Mouse (Mus musculus) midbrain, embryonic 13.5 days (tissue): Measurements from ENCODE around the gene Sdccag8. TPM values are rescaled to one million over a fixed set of nuclear protein-coding genes. Genes with fewer than 3 reads are reported as not detected.

ENCODE experiments used
- ATAC-seq: fragments of 200-750 bp; cut with Nextera tagmentation; 2 replicates; pipeline ENCODE4 v1.8.0; 2017; ENCODE audit warnings: mild to moderate bottlenecking, moderate TSS enrichment, moderate library complexity
- H3K27ac ChIP-seq: fragments of 300-500 bp; sonication (generic); 2 replicates; pipeline ENCODE4 v1.5.1; 2015; ENCODE audit warnings: inconsistent platforms, mild to moderate bottlenecking, moderate library complexity
- H3K27me3 ChIP-seq: fragments of 300-500 bp; sonication (generic); 2 replicates; pipeline ENCODE4 v1.6.1; 2015; ENCODE audit warnings: mild to moderate bottlenecking, inconsistent platforms
- H3K36me3 ChIP-seq: fragments of 300-500 bp; sonication (generic); 2 replicates; pipeline ENCODE4 v1.6.1; 2015; ENCODE audit warnings: mild to moderate bottlenecking, inconsistent platforms
- H3K4me1 ChIP-seq: fragments of 300-500 bp; sonication (generic); replicated peaks from 2 replicates; pipeline ENCODE4 v1.6.1; 2015; ENCODE audit warnings: inconsistent platforms
- H3K4me2 ChIP-seq: fragments of 300-500 bp; sonication (generic); replicated peaks from 2 replicates; pipeline ENCODE4 v1.6.1; 2015; ENCODE audit warnings: moderate library complexity, mild to moderate bottlenecking, inconsistent platforms
- H3K4me3 ChIP-seq: fragments of 300-500 bp; sonication (generic); replicated peaks from 2 replicates; pipeline ENCODE4 v1.5.1; 2015; ENCODE audit warnings: mild to moderate bottlenecking, inconsistent platforms
- H3K9ac ChIP-seq: fragments of 300-500 bp; sonication (generic); replicated peaks from 2 replicates; pipeline ENCODE4 v1.6.1; 2015; ENCODE audit warnings: mild to moderate bottlenecking, inconsistent platforms
- H3K9me3 ChIP-seq: fragments of 300-500 bp; sonication (generic); 2 replicates; pipeline ENCODE4 v1.6.1; 2016; ENCODE audit warnings: mild to moderate bottlenecking, inconsistent platforms
- WGBS: fragments of 180-500 bp; shearing (Covaris S2); methylation state at CpG from one replicate; pipeline ENCODE4 v1.1.7; 2015; 5-methylcytosine and 5-hydroxymethylcytosine counted together
- polyA plus RNA-seq: library from polyadenylated mRNA; unstranded; fragments of >200 nt; fragmentation: Nextera tagmentation; extraction: Ambion mirVana; gene quantifications from 2 replicates; pipeline ENCODE4 v1.2.1, GENCODE M21; 2015

The Sdccag8 gene
- polyA plus RNA-seq, 1 experiment from 2014 or later = 24.2 TPM

DNA sequence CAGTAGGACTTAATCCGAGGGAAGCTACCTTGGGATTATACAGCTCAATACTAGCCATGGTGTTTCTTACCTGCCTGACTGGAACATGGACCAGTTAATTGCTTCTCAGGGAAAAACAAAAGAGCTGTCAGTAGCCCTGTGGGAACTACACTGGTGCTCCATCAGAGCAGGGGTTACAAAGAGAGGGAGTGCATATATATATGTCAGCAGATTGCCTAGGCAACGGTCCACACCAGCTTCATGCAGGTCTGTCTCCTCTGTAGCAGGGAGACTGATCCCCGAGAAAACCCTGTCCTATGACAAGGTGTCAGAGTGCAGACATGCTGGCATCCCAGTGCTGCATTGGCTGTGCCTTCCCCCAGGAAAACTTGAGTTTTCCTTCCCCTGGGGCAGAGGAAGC lies 195.6 kb downstream of the Sdccag8 start:
- Histone ChIP-seq H3K27me3 (no peaks in the 10 kb centered on the region), H3K9ac (0 out of 2 replicates have a peak overlapping the region, but pooled peaks have one; percentile 33), H3K36me3 (no peaks in the 10 kb centered on the region), H3K4me3 (no peak overlapping the region), H3K27ac (peak overlapping the region; percentile 82), H3K4me1 (peaks cover 62% of the 10 kb centered on the region), H3K9me3 (no peaks in the 10 kb centered on the region), H3K4me2 (no peak overlapping the region)
- 20% methylated on average over 3 of the region's 3 CpGs for WGBS
- ATAC-seq = peak; percentile 48; the same call in 1 of the 2 replicates

DNA sequence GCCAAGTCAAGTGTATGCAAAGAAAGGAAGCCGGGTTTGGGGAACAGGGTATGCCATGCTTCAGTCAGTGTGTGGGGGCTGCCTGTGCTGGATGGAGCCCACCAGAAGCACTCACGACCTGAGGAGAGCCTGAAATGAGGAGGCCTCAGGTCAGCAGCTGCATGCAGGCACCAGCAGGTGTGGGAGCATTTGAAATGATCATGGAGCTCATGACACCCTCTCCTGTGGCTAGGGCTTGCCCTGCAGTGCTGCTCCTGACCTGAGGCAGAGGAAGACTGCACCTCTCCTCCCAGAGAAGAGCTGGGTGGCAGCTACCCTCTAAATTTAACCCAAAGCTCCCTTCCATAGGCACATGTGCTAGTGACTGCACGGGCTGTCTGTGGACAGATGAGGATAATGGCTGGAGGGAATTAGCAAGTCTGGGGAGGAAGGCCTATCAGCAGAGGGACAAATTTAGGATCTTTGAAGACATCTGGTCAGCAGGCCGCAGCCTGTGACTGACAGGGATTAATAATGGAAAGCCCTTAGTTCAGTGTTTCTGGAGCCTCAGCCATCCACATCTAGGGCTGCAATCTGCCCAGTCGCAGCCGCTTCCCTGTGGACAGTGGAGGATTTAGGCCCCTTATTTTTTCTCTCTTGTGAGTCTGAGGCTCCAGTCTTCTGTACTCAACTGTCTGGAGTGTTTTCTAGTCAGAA lies 196.3 kb downstream of the Sdccag8 start:
- Histone ChIP-seq H3K9me3 (no peaks in the 10 kb centered on the region), H3K9ac (0 out of 2 replicates have a peak overlapping the region, but pooled peaks have one; percentile 33), H3K4me3 (no peak overlapping the region), H3K4me1 (peaks cover 66% of the 10 kb centered on the region), H3K36me3 (no peaks in the 10 kb centered on the region), H3K27me3 (no peaks in the 10 kb centered on the region), H3K27ac (peak overlapping the region; percentile 82), H3K4me2 (no peak overlapping the region)
- WGBS = 28% methylated on average over 6 of the region's 6 CpGs
- ATAC-seq = peak; percentile 28

DNA sequence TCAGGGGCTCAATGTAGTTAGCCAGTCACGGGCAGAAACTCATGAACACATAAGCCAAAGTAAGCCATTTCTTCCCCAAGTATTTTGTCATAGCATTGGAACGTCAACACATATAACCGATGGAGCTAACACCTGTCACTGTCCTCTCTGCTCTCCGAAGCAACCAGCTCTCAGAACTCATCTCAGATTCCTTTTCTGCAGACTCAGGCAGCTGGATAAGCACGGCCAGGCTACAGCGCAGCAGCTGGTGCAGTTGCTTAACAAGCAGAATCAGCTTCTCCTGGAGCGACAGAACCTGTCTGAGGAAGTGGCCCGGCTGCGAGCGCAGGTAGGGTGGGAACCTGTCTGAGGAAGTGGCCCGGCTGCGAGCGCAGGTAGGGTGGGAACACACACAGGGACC lies 197.2 kb downstream of the Sdccag8 start:
- no peak for ATAC-seq
- Histone ChIP-seq H3K9ac (no peak overlapping the region), H3K36me3 (no peaks in the 10 kb centered on the region), H3K4me2 (no peak overlapping the region), H3K27ac (peak overlapping the region; percentile 82), H3K4me1 (peaks cover 75% of the 10 kb centered on the region), H3K9me3 (no peaks in the 10 kb centered on the region), H3K4me3 (no peak overlapping the region), H3K27me3 (no peaks in the 10 kb centered on the region)
- 84% methylated on average over 13 of the region's 13 CpGs for whole genome bisulfite sequencing

DNA sequence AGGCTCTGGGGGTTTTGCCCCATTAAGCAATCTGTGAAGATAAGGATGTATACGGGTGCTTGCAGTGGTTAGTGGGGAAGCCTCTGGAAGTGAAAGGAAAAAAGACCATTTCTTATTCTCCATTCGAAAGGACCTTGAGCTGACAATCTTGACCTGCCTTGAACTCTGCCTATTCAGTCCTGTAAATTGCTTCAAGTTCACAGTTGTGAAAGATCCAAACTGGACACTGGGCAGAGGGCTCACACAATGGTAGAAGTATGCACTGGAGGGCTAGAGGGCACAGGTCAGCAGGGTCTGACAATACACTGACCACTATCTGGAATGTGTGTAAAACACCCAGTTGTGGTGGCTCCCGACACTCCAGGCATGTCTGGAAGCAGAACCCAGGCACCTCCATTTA lies 198.3 kb downstream of the Sdccag8 start:
- Histone ChIP-seq H3K9me3 (no peaks in the 10 kb centered on the region), H3K27ac (no peak overlapping the region), H3K4me1 (peaks cover 72% of the 10 kb centered on the region), H3K9ac (no peak overlapping the region), H3K4me3 (no peak overlapping the region), H3K4me2 (no peak overlapping the region), H3K36me3 (no peaks in the 10 kb centered on the region), H3K27me3 (no peaks in the 10 kb centered on the region)
- no peak for ATAC-seq
- 54% methylated on average over 3 of the region's 3 CpGs for WGBS

DNA sequence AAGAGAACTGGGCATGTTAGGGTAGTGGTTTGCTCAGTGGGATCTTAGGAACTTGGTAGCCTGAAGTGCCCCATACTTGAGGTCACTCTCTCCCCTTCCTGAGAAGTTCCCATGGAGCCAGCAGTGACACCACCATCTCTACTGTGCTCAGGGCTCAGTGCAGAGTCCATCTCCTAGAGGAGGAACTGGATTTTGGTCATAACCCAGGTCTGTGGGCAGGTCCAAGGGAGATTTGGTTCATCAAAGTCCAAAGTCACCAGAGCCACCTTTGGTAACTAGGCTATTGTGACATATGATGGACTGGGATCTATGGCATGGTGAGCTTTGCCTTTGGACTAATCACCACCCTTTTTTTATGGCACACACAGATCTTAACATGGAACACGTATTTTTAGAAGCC lies 198.9 kb downstream of the Sdccag8 start:
- Histone ChIP-seq H3K9ac (no peak overlapping the region), H3K4me3 (no peak overlapping the region), H3K9me3 (no peaks in the 10 kb centered on the region), H3K27ac (no peak overlapping the region), H3K4me2 (no peak overlapping the region), H3K36me3 (no peaks in the 10 kb centered on the region), H3K27me3 (no peaks in the 10 kb centered on the region), H3K4me1 (peaks cover 70% of the 10 kb centered on the region)
- ATAC-seq = no peak
- WGBS = 93% methylated on average over 1 of the region's 1 CpGs

DNA sequence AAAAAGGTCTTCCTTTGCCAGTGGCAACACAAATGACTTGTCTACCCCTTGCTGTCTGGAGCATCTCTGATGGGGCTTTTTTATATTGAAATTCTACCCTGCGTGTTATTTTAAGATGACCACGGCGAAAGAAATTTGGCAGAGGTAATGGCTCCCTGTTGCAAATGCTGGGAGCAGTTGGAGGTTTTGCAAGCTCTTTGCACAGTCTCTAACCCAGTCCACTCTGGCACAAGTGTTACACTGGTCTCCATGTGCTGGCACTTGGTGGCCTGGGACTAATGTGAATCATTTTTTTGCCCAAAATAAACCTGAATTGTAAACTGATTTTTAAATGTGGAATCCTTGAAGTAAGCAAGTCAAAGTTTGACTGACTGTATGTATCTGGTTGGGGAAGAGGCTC lies 199.3 kb downstream of the Sdccag8 start:
- peak overlapping the region; percentile 65; the same call in 1 of the 2 replicates for H3K27ac ChIP-seq
- H3K4me2 ChIP-seq = no peak overlapping the region
- no peak overlapping the region for H3K4me3 ChIP-seq
- H3K9me3 ChIP-seq = no peaks in the 10 kb centered on the region
- no peak overlapping the region for H3K9ac ChIP-seq
- H3K36me3 ChIP-seq = no peaks in the 10 kb centered on the region
- ATAC-seq = no peak
- 87% methylated on average over 3 of the region's 3 CpGs for WGBS
- H3K27me3 ChIP-seq = no peaks in the 10 kb centered on the region
- H3K4me1 ChIP-seq = peaks cover 65% of the 10 kb centered on the region

DNA sequence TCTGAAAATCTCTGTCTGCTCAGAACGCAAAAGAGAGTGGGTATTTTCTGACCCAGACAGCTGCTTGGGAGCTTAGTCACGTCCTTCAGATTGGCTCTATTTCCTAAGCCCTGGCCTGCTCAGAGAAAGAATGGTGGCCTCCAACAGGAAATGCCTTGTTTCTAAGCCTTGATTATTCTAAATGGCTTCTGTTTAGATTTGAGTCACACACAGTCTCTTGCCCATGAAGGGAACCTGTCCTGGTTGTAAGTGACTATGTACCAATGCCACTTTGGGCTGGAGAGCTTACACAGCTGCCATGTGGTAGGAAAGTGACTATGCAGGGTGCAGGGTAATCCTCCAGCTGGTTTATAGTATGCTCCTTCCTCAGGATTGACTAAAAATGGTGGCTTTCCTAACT lies 199.9 kb downstream of the Sdccag8 start:
- WGBS = 20% methylated on average over 2 of the region's 2 CpGs
- no peak overlapping the region for H3K4me2 ChIP-seq
- ATAC-seq = peak; percentile 27
- no peaks in the 10 kb centered on the region for H3K36me3 ChIP-seq
- peak overlapping the region; percentile 65 for H3K27ac ChIP-seq
- H3K9ac ChIP-seq = no peak overlapping the region
- no peaks in the 10 kb centered on the region for H3K9me3 ChIP-seq
- H3K4me3 ChIP-seq = no peak overlapping the region
- no peaks in the 10 kb centered on the region for H3K27me3 ChIP-seq
- H3K4me1 ChIP-seq = peaks cover 62% of the 10 kb centered on the region

DNA sequence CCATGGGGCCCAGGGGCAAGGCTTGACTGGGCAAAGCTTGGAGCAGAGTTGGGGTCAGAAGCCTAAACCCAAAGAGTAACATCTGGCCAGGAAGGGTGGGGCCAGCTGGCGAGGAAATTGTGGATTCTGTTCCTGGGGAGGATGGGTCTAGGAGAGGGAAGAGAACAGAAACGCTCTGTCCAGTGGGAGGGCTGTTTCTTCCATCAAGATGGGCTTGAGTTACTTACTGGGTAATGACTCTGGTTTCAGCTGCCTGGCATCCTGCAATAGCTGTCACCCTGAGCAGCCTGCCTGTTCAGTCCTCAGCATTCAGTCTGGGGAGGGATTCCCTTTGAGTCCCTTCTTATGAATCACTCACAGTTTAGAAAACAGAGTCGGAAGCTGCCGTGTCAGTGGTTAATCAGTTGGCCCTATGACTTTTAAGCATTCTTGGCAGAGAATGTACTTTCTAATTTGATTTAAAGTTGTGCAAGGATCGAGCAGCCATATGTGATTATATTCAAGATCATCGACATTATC lies 200.5 kb downstream of the Sdccag8 start:
- WGBS = 51% methylated on average over 6 of the region's 6 CpGs
- no peak for ATAC-seq

DNA sequence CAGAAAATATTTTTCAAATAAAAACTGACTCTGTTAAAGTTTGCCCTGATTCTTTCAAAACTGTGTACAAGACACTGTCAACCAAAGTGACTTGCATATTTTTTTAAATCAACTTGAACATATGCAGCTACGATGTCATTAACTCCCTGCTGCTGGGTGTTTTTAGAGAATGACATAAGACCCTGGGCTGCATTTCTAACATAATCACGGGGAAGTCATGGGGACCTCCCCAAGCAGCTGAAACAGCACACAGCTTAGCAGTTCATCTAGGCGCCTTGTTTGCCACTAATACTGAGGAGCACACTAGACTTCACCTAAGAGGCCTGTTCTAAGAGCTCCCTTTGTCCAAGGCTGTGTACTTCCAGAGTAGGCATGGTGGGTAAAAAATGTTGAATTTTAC lies 201.5 kb downstream of the Sdccag8 start:
- no peak for ATAC-seq
- no peak overlapping the region for H3K4me2 ChIP-seq
- 33% methylated on average over 3 of the region's 3 CpGs for WGBS
- peak overlapping the region; percentile 56; the same call in 1 of the 2 replicates for H3K27ac ChIP-seq
- peaks cover 46% of the 10 kb centered on the region for H3K4me1 ChIP-seq
- H3K4me3 ChIP-seq = no peak overlapping the region
- H3K9ac ChIP-seq = no peak overlapping the region
- H3K36me3 ChIP-seq = no peaks in the 10 kb centered on the region
- no peaks in the 10 kb centered on the region for H3K27me3 ChIP-seq
- H3K9me3 ChIP-seq = no peaks in the 10 kb centered on the region

More for the DNA sequence above, 200.5 kb downstream of the Sdccag8 start:
- Histone ChIP-seq H3K9ac (no peak overlapping the region), H3K27ac (peak overlapping the region; percentile 65), H3K27me3 (no peaks in the 10 kb centered on the region), H3K9me3 (no peaks in the 10 kb centered on the region), H3K36me3 (no peaks in the 10 kb centered on the region), H3K4me2 (no peak overlapping the region), H3K4me3 (no peak overlapping the region), H3K4me1 (peaks cover 56% of the 10 kb centered on the region)

DNA sequence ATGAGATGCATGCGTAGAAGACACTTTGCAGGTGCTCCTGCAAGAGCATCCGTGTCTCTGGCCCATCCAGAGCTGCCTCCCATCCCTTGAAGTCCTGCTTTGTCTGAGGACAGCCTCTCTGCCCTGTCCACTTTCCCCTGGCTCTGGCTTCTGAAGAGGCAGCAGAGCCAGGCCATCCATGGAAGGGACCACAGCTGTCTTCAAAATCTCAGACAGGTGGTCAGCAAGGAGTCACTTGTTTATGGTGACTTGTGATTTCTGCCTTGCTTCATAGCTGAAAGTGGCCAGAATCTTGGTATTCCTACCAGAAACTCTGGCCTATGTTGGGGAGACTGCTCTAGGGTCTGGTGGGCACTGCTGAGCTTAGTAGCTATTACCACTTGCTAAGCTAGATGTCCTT lies 202.3 kb downstream of the Sdccag8 start:
- H3K4me3 ChIP-seq = no peak overlapping the region
- H3K4me1 ChIP-seq = peaks cover 38% of the 10 kb centered on the region
- no peaks in the 10 kb centered on the region for H3K9me3 ChIP-seq
- H3K36me3 ChIP-seq = no peaks in the 10 kb centered on the region
- WGBS = 98% methylated on average over 2 of the region's 2 CpGs
- no peak for ATAC-seq
- no peaks in the 10 kb centered on the region for H3K27me3 ChIP-seq
- H3K27ac ChIP-seq = no peak overlapping the region
- no peak overlapping the region for H3K4me2 ChIP-seq
- H3K9ac ChIP-seq = no peak overlapping the region

DNA sequence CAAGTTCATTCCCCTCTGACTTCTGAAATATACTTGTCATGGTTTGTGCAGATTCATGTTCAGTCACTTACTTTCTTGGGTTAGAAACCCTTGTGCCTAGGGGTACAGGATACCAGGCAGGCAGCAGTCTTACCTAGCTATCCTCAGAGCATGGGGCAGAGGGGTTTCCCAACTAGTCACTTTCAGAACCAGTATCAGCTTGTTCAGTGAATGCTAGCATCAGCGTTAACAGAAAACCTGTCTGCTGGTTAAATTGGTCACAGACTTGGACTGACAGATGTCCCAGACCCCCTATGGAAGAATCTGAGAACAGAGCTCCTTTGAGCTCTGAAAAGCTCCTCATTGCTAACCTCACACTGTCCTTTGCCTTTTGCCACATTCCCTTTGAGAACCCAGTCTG lies 204.3 kb downstream of the Sdccag8 start:
- Histone ChIP-seq H3K4me3 (no peak overlapping the region), H3K4me2 (no peak overlapping the region), H3K27ac (no peak overlapping the region), H3K27me3 (no peaks in the 10 kb centered on the region), H3K4me1 (peaks cover 28% of the 10 kb centered on the region), H3K9me3 (no peaks in the 10 kb centered on the region), H3K36me3 (peaks cover 15% of the 10 kb centered on the region), H3K9ac (no peak overlapping the region)
- 83% methylated on average over 1 of the region's 1 CpGs for WGBS
- ATAC-seq = no peak

DNA sequence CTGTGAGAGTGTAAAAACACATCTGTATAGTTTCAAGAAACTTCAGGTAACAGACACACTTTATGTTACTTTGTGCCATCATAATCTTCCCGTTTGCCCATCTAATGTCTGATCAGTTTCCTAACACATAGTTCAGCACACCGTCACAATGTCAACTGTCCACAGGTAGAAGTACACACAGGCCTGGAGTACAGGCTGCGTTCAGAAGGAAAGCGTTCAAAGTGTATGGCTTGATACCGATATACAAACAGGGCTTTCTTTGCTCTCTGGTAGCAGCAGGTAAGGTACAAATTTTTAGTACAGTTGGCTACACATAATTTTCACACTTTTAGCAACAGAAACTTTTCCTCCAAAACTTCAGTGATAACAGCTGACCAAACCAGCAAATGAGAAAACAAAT lies 205.2 kb downstream of the Sdccag8 start:
- Histone ChIP-seq H3K4me2 (no peak overlapping the region), H3K27me3 (no peaks in the 10 kb centered on the region), H3K27ac (no peak overlapping the region), H3K4me1 (peaks cover 19% of the 10 kb centered on the region), H3K9ac (no peak overlapping the region), H3K36me3 (peaks cover 22% of the 10 kb centered on the region), H3K9me3 (no peaks in the 10 kb centered on the region), H3K4me3 (no peak overlapping the region)
- ATAC-seq = no peak
- 94% methylated on average over 5 of the region's 5 CpGs for WGBS

DNA sequence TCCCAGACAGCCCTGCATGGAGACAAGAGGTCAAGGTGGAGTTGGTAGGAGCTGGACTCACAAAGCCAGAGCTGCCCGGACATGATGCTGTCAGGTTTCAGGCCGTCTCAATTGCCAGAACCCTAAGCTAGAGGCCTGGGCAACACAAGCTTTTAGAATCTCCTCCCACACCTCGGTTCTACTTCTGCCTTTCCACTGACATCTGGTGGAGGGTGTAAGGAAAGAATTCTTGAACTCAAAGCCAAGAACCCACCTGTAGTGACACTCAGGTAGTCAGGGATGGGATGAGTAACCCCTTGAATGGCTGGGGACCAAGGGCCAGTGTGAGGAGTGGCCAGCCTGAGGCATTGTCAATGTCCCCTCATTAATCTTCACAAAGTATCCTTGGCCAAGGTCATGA lies 208.3 kb downstream of the Sdccag8 start:
- Histone ChIP-seq H3K27me3 (no peaks in the 10 kb centered on the region), H3K9ac (no peak overlapping the region), H3K4me2 (no peak overlapping the region), H3K4me1 (no peaks in the 10 kb centered on the region; the same call in 1 of the 2 replicates), H3K9me3 (no peaks in the 10 kb centered on the region), H3K27ac (no peak overlapping the region), H3K36me3 (peaks cover 33% of the 10 kb centered on the region), H3K4me3 (no peak overlapping the region)
- ATAC-seq = no peak
- WGBS = 63% methylated on average over 3 of the region's 3 CpGs
